Mouse (Mus musculus): Measurements from ENCODE around the gene Rft1.

DNA sequence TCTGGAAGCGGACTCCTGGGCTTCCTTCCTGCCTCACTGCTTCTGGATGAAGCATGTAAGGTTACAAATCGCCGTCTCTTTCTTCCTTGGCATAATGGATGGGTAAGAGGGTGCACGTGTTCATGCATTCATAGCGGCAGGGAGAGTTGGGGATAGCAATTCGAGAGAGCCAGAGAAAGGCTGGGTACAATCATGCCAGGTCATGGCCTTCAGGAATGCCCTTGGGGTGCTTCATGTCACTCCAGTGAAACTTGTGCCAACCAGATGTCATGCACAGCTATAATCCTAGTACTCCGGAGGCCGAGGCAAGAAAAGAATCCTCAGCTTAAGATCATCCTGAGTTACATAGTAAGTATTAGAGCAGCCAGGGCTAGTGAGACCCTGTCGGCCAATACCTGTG is 17.7 kb upstream of the Rft1 start:
- TF ChIP-seq CTCF (IDR thresholded peaks at IDR 0.05; ENCODE audit: insufficient read depth, low read length) (no peak), POLR2A (IDR thresholded peaks at IDR 0.05; ENCODE audit: borderline replicate concordance, extremely low read depth, low read depth, low read length) (no peak)
